Mouse (Mus musculus): Measurements from ENCODE around the gene Hsd11b2.

- TF ChIP-seq EP300 (IDR thresholded peaks at IDR 0.05; ENCODE audit: low read depth): no peak
- no peak for TF ChIP-seq CTCF (IDR thresholded peaks at IDR 0.05; ENCODE audit: low read depth)
Observed at GRCm38 (mm10) chr8:105469816-105470215, 48.7 kb upstream of the Hsd11b2 start.

Data from liver, embryonic 14.5 days (tissue).